Mouse (Mus musculus): ENCODE results near the gene Ppm1l. TPM values are rescaled to one million over a fixed set of nuclear protein-coding genes. Genes with fewer than 3 reads are reported as not detected.

Ppm1l gene
- polyA plus RNA-seq, 1 experiment from 2014 or later, result 17.0 TPM

DNA sequence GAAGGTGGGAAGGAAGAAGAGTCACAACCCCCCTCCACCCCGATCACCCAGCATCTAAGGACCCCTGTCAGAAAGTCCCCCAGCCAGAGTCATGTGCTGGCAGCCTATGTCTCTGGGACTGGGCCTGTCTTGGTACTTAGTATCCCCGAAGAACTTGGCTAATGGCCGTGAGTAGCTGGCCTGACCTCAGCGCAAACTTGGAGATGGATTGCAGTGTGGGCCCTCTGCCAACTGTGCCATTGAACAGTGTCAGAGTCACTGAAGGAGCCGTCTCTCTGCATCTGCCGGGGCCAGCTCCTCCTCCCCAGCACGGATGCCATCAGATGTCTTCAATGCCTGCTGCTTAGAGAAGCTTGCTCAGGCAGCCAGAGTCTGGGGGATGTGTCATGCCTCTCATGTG lies 26.4 kb upstream of the Ppm1l start:
- Histone ChIP-seq H3K9ac (ENCODE audit: low read length) (no peak overlapping the region), H3K27me3 (ENCODE audit: control insufficient read depth, insufficient read depth, low read length) (no peaks in the 10 kb centered on the region), H3K9me3 (ENCODE audit: control insufficient read depth, low read length) (no peaks in the 10 kb centered on the region), H3K4me1 (ENCODE audit: control insufficient read depth, insufficient read depth, low read length) (no peaks in the 10 kb centered on the region), H3K27ac (ENCODE audit: low read depth, low read length) (no peak overlapping the region), H3K4me3 (ENCODE audit: low read depth, low read length) (no peak overlapping the region), H3K36me3 (ENCODE audit: control insufficient read depth, insufficient read depth, low read length) (no peaks in the 10 kb centered on the region), H3K4me2 (no peak overlapping the region)
- DNase-seq (ENCODE audit: low spot score, missing footprints), result no peak
- 84% methylated on average over 7 of the region's 7 CpGs for WGBS
- ATAC-seq (ENCODE audit: low FRiP score), result no peak

DNA sequence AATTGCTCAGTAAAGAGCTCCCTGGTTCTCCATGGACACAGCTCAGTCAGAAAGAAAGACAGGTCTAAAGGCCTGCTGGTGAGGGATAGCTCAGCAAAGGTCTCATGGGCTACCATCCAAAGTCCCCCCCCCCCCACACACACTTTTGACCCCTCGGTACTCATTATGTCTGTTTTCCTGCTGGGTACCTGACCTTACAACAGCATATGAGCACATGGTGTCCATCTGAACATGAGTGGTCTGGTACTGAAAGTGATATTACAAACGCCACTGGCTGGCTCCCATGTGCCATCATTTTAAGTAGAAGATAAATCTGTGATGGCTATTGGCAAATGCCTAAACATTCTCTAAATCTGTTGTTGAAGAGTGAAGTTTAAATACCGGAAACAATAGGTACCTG lies 25.8 kb upstream of the Ppm1l start:
- H3K36me3 ChIP-seq (ENCODE audit: control insufficient read depth, insufficient read depth, low read length), result no peaks in the 10 kb centered on the region
- H3K4me3 ChIP-seq (ENCODE audit: low read depth, low read length), result no peak overlapping the region
- no peak for ATAC-seq (ENCODE audit: low FRiP score)
- no peak overlapping the region for H3K27ac ChIP-seq (ENCODE audit: low read depth, low read length)
- H3K9me3 ChIP-seq (ENCODE audit: control insufficient read depth, low read length), result no peaks in the 10 kb centered on the region
- no peaks in the 10 kb centered on the region for H3K4me1 ChIP-seq (ENCODE audit: control insufficient read depth, insufficient read depth, low read length)
- no peak overlapping the region for H3K4me2 ChIP-seq
- no peaks in the 10 kb centered on the region for H3K27me3 ChIP-seq (ENCODE audit: control insufficient read depth, insufficient read depth, low read length)
- H3K9ac ChIP-seq (ENCODE audit: low read length), result no peak overlapping the region
- WGBS, result 81% methylated on average over 3 of the region's 3 CpGs
- no peak for DNase-seq (ENCODE audit: low spot score, missing footprints)

GRCm38 (mm10) chr3:69292628-69293027 lies 24.0 kb upstream of the Ppm1l start:
- H3K36me3 ChIP-seq (ENCODE audit: control insufficient read depth, insufficient read depth, low read length), result no peaks in the 10 kb centered on the region
- H3K4me1 ChIP-seq (ENCODE audit: control insufficient read depth, insufficient read depth, low read length), result no peaks in the 10 kb centered on the region
- 84% methylated on average over 1 of the region's 1 CpGs for WGBS
- H3K27me3 ChIP-seq (ENCODE audit: control insufficient read depth, insufficient read depth, low read length), result no peaks in the 10 kb centered on the region
- no peak overlapping the region for H3K9ac ChIP-seq (ENCODE audit: low read length)
- no peak overlapping the region for H3K4me3 ChIP-seq (ENCODE audit: low read depth, low read length)
- DNase-seq (ENCODE audit: low spot score, missing footprints) (no peak), ATAC-seq (ENCODE audit: low FRiP score) (no peak)
- no peak overlapping the region for H3K4me2 ChIP-seq
- no peak overlapping the region for H3K27ac ChIP-seq (ENCODE audit: low read depth, low read length)
- H3K9me3 ChIP-seq (ENCODE audit: control insufficient read depth, low read length), result no peaks in the 10 kb centered on the region

- H3K9me3 ChIP-seq (ENCODE audit: control insufficient read depth, low read length), result no peaks in the 10 kb centered on the region
- no peak overlapping the region for H3K4me2 ChIP-seq
- no peaks in the 10 kb centered on the region for H3K36me3 ChIP-seq (ENCODE audit: control insufficient read depth, insufficient read depth, low read length)
- H3K4me1 ChIP-seq (ENCODE audit: control insufficient read depth, insufficient read depth, low read length), result no peaks in the 10 kb centered on the region
- no peak overlapping the region for H3K27ac ChIP-seq (ENCODE audit: low read depth, low read length)
- no peak overlapping the region for H3K4me3 ChIP-seq (ENCODE audit: low read depth, low read length)
- ATAC-seq (ENCODE audit: low FRiP score) (no peak), DNase-seq (ENCODE audit: low spot score, missing footprints) (no peak)
- no peak overlapping the region for H3K9ac ChIP-seq (ENCODE audit: low read length)
- no peaks in the 10 kb centered on the region for H3K27me3 ChIP-seq (ENCODE audit: control insufficient read depth, insufficient read depth, low read length)
- 83% methylated on average over 8 of the region's 8 CpGs for WGBS
Observed at GRCm38 (mm10) chr3:69296270-69296669, 20.4 kb upstream of the Ppm1l start.

GRCm38 (mm10) chr3:69300121-69300520 lies 16.5 kb upstream of the Ppm1l start:
- DNase-seq (ENCODE audit: low spot score, missing footprints) (no peak), ATAC-seq (ENCODE audit: low FRiP score) (no peak)
- H3K27ac ChIP-seq (ENCODE audit: low read depth, low read length), result no peak overlapping the region
- no peak overlapping the region for H3K9ac ChIP-seq (ENCODE audit: low read length)
- no peaks in the 10 kb centered on the region for H3K36me3 ChIP-seq (ENCODE audit: control insufficient read depth, insufficient read depth, low read length)
- WGBS, result 86% methylated on average over 1 of the region's 1 CpGs
- no peaks in the 10 kb centered on the region for H3K9me3 ChIP-seq (ENCODE audit: control insufficient read depth, low read length)
- H3K4me3 ChIP-seq (ENCODE audit: low read depth, low read length), result no peak overlapping the region
- no peaks in the 10 kb centered on the region for H3K4me1 ChIP-seq (ENCODE audit: control insufficient read depth, insufficient read depth, low read length)
- no peak overlapping the region for H3K4me2 ChIP-seq
- no peaks in the 10 kb centered on the region for H3K27me3 ChIP-seq (ENCODE audit: control insufficient read depth, insufficient read depth, low read length)

DNA sequence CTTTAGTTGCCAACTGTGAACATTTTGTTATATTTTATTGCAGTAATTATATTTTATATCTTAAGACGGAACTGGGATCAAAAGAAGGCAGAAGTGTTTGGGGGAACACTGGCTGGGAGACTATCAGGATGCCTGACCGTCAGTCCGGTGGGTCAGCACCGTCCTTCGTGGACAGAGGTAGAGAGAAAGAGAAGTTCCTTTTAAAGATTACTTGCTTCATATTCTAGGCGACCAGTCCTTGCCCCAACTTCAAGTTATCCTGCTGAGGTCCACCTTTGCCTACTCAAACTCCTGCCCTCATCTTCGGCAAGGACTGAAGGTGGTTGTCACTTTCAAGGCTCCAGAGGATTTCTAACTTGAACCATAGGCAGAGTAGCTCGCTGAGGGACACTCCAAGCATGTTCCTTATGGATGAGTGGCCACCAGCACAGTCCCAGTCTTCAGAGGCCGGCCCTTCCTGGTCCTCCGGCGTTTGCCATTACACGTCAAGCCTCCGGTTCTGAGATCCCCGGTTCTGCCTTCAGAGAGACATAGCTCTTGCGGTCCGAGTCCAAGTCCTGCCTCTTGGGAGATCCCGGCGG lies 761 bp upstream of the Ppm1l start:
- Histone ChIP-seq H3K4me3 (ENCODE audit: low read depth, low read length) (peak overlapping the region; percentile 76), H3K9me3 (ENCODE audit: control insufficient read depth, low read length) (no peaks in the 10 kb centered on the region), H3K4me2 (peak overlapping the region; percentile 85), H3K36me3 (ENCODE audit: control insufficient read depth, insufficient read depth, low read length) (no peaks in the 10 kb centered on the region), H3K27ac (ENCODE audit: low read depth, low read length) (peak overlapping the region; percentile 87), H3K4me1 (ENCODE audit: control insufficient read depth, insufficient read depth, low read length) (peaks cover 15% of the 10 kb centered on the region; the same call in 1 of the 2 replicates), H3K9ac (ENCODE audit: low read length) (peak overlapping the region; percentile 90), H3K27me3 (ENCODE audit: control insufficient read depth, insufficient read depth, low read length) (peaks cover 3% of the 10 kb centered on the region; the same call in 1 of the 2 replicates)
- ATAC-seq (ENCODE audit: low FRiP score) (peak; percentile 63), DNase-seq (ENCODE audit: low spot score, missing footprints) (no peak)
- WGBS, result 3% methylated on average over 18 of the region's 18 CpGs

DNA sequence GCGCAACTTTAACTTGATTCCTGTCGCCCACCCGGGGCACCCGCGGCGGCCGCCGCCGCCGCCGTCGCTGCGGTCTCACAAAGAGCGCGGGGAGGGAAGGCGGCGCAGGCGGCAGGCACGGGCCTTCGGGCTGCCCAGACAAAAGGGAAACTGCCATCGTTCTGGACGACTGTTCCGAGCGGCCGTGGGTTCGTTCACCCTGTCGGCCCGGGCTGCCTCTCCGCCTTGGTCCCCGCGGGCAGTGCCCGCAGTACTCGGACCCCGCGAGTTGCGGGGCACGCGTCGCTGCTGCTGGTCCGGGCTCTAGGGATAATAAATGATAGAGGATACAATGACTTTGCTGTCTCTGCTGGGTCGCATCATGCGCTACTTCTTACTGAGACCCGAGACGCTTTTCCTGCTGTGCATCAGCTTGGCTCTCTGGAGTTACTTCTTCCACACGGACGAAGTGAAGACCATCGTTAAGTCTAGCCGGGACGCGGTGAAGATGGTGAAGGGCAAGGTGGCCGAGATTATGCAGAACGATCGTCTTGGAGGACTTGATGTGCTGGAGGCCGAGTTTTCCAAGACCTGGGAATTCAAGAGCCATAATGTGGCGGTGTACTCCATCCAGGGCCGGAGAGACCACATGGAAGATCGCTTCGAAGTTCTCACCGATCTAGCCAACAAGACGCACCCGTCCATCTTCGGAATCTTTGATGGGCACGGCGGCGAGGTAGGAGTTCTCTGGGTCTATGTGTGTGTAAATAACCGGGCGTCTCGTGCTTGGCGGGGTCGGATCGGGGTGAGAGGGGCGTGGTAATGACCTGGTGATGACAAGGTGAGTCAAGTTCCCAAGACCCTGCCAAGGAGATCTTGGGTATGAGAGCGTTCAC lies 827 bp downstream of the Ppm1l start:
- Histone ChIP-seq H3K27me3 (ENCODE audit: control insufficient read depth, insufficient read depth, low read length) (peaks cover 3% of the 10 kb centered on the region; the same call in 1 of the 2 replicates), H3K9ac (ENCODE audit: low read length) (peak overlapping the region; percentile 90), H3K27ac (ENCODE audit: low read depth, low read length) (peak overlapping the region; percentile 55), H3K4me2 (peak overlapping the region; percentile 85), H3K4me1 (ENCODE audit: control insufficient read depth, insufficient read depth, low read length) (peaks cover 17% of the 10 kb centered on the region), H3K9me3 (ENCODE audit: control insufficient read depth, low read length) (no peaks in the 10 kb centered on the region), H3K36me3 (ENCODE audit: control insufficient read depth, insufficient read depth, low read length) (no peaks in the 10 kb centered on the region), H3K4me3 (ENCODE audit: low read depth, low read length) (peak overlapping the region; percentile 76)
- peak; percentile 60 for ATAC-seq (ENCODE audit: low FRiP score)
- peak; percentile 97 for DNase-seq (ENCODE audit: low spot score, missing footprints)
- WGBS, result 1% methylated on average over 71 of the region's 73 CpGs

- peak overlapping the region; percentile 76 for H3K4me3 ChIP-seq (ENCODE audit: low read depth, low read length)
- no peak overlapping the region for H3K27ac ChIP-seq (ENCODE audit: low read depth, low read length)
- H3K4me2 ChIP-seq, result peak overlapping the region; percentile 85
- 5% methylated on average over 25 of the region's 25 CpGs for WGBS
- peak; percentile 92 for DNase-seq (ENCODE audit: low spot score, missing footprints)
- H3K27me3 ChIP-seq (ENCODE audit: control insufficient read depth, insufficient read depth, low read length), result peaks cover 3% of the 10 kb centered on the region; the same call in 1 of the 2 replicates
- no peaks in the 10 kb centered on the region for H3K9me3 ChIP-seq (ENCODE audit: control insufficient read depth, low read length)
- peaks cover 17% of the 10 kb centered on the region for H3K4me1 ChIP-seq (ENCODE audit: control insufficient read depth, insufficient read depth, low read length)
- ATAC-seq (ENCODE audit: low FRiP score), result no peak
- H3K36me3 ChIP-seq (ENCODE audit: control insufficient read depth, insufficient read depth, low read length), result no peaks in the 10 kb centered on the region
- peak overlapping the region; percentile 90 for H3K9ac ChIP-seq (ENCODE audit: low read length)
Observed at GRCm38 (mm10) chr3:69318131-69318951, 1.7 kb downstream of the Ppm1l start.
